Mouse (Mus musculus): ENCODE results near the gene Slc13a3. TPM values are rescaled to one million over a fixed set of nuclear protein-coding genes. Genes with fewer than 3 reads are reported as not detected.
A peak's percentile ranks its signal among the peaks of the same experiment; 100 is the strongest.

The Slc13a3 gene
- total and polyA plus RNA-seq, 3 experiments, result 0.11 TPM; not detected in 2

DNA sequence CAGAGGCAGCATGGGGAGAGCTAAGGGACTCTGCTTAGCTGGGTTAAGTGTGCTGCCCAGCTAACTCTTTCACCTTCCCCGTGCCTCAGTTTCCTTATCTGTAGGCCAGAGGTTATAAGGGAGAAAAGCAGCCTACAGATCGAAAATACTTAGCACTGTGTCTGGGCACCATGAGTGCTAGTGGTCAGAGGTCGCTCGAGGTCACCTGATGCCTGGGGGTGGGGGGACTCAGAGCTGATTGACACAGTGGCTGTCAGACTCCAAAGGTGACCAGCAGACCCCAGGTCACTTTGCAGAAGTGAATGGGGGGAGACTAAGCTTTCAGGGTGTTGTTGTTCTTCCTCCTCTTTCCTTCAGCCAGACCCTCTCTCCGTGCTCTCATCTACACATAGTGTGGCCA is 58.7 kb downstream of the Slc13a3 start:
- Histone ChIP-seq H3K4me3 (ENCODE audit: low read depth, low read length) (no peak overlapping the region), H3K27me3 (ENCODE audit: insufficient read depth, low read length) (peaks cover 6% of the 10 kb centered on the region; the same call in 1 of the 2 replicates), H3K4me1 (ENCODE audit: insufficient read depth, low read depth, low read length) (no peaks in the 10 kb centered on the region), H3K36me3 (replicated peaks) (no peaks in the 10 kb centered on the region), H3K9me3 (replicated peaks) (no peaks in the 10 kb centered on the region)
- no peak for DNase-seq (ENCODE audit: low spot score)
- no peak for ATAC-seq (ENCODE audit: extremely low read depth, insufficient number of reproducible peaks, low FRiP score, poor library complexity, severe bottlenecking)
- TF ChIP-seq CTCF (IDR thresholded peaks at IDR 0.05; ENCODE audit: low read depth, low read length), result no peak
- no peak for TF ChIP-seq POLR2AphosphoS5 (IDR thresholded peaks at IDR 0.05; ENCODE audit: insufficient replicate concordance, low read depth, low read length)
- TF ChIP-seq GATA2 (IDR thresholded peaks at IDR 0.05; ENCODE audit: borderline replicate concordance, low read depth, low read length), result no peak

DNA sequence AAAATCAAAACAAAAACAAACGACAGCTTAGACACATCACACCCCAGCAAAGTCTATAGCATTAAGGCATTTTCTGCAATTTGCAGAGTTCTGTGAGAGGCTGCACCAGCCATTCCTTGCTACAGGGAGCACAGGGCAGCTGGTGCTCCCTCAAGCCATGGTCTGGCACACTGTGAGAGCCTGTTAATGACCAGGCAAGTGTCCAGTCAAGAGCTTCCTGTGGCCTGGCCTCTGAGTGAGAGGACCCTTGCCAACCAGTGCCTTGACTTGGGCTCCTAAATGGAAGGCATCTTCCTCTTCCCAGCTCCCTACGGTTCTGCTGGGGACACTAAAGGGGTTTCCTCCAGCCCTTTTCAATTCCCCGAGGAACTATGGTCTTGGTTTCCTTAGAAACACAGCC is 59.1 kb downstream of the Slc13a3 start:
- H3K36me3 ChIP-seq (replicated peaks), result no peaks in the 10 kb centered on the region
- no peaks in the 10 kb centered on the region for H3K9me3 ChIP-seq (replicated peaks)
- no peaks in the 10 kb centered on the region for H3K4me1 ChIP-seq (ENCODE audit: insufficient read depth, low read depth, low read length)
- H3K4me3 ChIP-seq (ENCODE audit: low read depth, low read length), result no peak overlapping the region
- DNase-seq (ENCODE audit: low spot score), result no peak
- ATAC-seq (ENCODE audit: extremely low read depth, insufficient number of reproducible peaks, low FRiP score, poor library complexity, severe bottlenecking), result no peak
- H3K27me3 ChIP-seq (ENCODE audit: insufficient read depth, low read length), result peaks cover 6% of the 10 kb centered on the region; the same call in 1 of the 2 replicates
- TF ChIP-seq POLR2AphosphoS5 (IDR thresholded peaks at IDR 0.05; ENCODE audit: insufficient replicate concordance, low read depth, low read length) (no peak), GATA1 (IDR thresholded peaks at IDR 0.05; ENCODE audit: borderline replicate concordance, low read length) (no peak)

DNA sequence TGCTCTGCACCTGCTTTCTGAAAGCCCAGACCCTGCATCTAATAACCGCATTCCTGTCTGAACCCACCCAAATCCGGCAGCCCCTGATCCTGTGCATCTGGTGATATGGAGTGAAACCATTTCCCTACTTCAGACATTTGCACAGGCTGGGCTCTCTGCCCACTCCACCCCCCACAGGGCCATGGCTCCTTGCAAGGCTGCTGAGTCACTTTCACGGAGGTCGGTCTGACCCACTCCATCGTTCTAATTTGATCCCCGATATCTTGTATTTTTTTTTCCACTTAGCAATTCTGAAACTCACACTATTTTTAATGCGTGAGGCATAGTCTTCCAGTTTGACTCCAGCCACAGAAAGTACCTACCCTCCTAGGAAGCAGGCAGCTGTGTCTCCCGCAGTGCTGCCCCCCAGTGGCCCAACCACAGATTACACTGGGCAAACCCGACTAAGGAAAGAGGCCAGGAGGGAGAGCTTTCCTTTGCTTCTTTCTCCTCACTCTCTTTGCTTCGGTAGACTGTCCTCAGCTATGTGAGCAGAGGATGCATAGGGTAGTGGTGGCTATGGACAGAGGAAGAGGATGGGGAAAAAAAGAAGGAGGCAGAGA is 65.2 kb downstream of the Slc13a3 start:
- Histone ChIP-seq H3K36me3 (replicated peaks) (no peaks in the 10 kb centered on the region), H3K27me3 (ENCODE audit: insufficient read depth, low read length) (peaks cover 4% of the 10 kb centered on the region; the same call in 1 of the 2 replicates), H3K4me1 (ENCODE audit: insufficient read depth, low read depth, low read length) (no peaks in the 10 kb centered on the region; the same call in 1 of the 2 replicates), H3K9me3 (replicated peaks) (no peaks in the 10 kb centered on the region), H3K4me3 (ENCODE audit: low read depth, low read length) (no peak overlapping the region)
- ATAC-seq (ENCODE audit: extremely low read depth, insufficient number of reproducible peaks, low FRiP score, poor library complexity, severe bottlenecking) (no peak; the same call in 1 of the 2 replicates), DNase-seq (ENCODE audit: low spot score) (peak; percentile 23)
- no peak for TF ChIP-seq POLR2AphosphoS5 (IDR thresholded peaks at IDR 0.05; ENCODE audit: insufficient replicate concordance, low read depth, low read length)
- peak; percentile 25; the same call in 1 of the 2 replicates for TF ChIP-seq CTCF (IDR thresholded peaks at IDR 0.05; ENCODE audit: low read depth, low read length)

DNA sequence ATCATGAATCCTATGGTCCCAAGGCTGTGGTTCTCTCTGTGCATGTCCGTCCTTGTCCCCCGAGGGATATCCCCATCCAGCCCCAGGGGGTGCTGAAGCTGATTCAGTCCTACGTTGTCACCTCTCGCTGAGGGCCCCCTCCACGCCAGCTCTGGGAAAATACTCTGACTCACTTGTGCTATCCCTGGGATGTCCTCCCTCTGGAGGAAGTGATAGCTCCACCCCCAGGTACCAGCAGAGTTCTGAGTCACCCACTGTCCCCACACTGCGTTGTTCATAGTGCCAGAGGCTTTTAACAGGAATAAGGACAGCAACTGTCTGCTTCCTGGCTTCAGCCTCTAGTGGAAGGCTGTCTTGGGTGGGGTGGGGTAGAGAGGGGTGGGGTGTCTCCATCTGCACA is 67.7 kb downstream of the Slc13a3 start:
- Histone ChIP-seq H3K4me3 (ENCODE audit: low read depth, low read length) (no peak overlapping the region), H3K36me3 (replicated peaks) (no peaks in the 10 kb centered on the region), H3K27me3 (ENCODE audit: insufficient read depth, low read length) (no peaks in the 10 kb centered on the region; the same call in 1 of the 2 replicates), H3K4me1 (ENCODE audit: insufficient read depth, low read depth, low read length) (no peaks in the 10 kb centered on the region; the same call in 1 of the 2 replicates), H3K9me3 (replicated peaks) (no peaks in the 10 kb centered on the region)
- no peak for TF ChIP-seq POLR2AphosphoS5 (IDR thresholded peaks at IDR 0.05; ENCODE audit: insufficient replicate concordance, low read depth, low read length)
- TF ChIP-seq CTCF (IDR thresholded peaks at IDR 0.05; ENCODE audit: low read depth, low read length), result no peak
- no peak for TF ChIP-seq GATA2 (IDR thresholded peaks at IDR 0.05; ENCODE audit: borderline replicate concordance, low read depth, low read length)
- no peak for TF ChIP-seq GATA1 (IDR thresholded peaks at IDR 0.05; ENCODE audit: borderline replicate concordance, low read length)
- TF ChIP-seq TAL1 (conservative IDR thresholded peaks at IDR 0.05; ENCODE audit: low read depth, low read length), result no peak
- ATAC-seq (ENCODE audit: extremely low read depth, insufficient number of reproducible peaks, low FRiP score, poor library complexity, severe bottlenecking), result no peak
- no peak for DNase-seq (ENCODE audit: low spot score)

DNA sequence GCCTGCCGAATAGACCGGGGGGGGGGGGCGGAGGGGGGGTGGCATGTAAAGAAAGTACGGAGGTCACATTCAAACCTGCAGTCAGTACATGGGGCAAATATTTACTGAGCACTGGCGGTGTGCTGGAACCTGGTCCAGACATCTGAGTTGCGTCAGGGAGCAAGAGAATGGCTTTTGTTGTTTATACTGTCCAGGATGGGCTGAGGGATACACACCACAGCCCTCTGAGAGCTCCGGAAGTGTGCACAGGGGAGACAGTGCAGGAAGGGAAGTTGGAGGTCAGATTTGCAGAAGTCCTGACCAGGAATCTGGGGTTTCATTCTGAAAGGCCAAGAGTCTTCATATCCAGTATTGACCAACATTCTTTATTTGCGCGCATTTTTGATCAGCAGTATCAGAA is 68.1 kb downstream of the Slc13a3 start:
- no peaks in the 10 kb centered on the region; the same call in 1 of the 2 replicates for H3K4me1 ChIP-seq (ENCODE audit: insufficient read depth, low read depth, low read length)

DNA sequence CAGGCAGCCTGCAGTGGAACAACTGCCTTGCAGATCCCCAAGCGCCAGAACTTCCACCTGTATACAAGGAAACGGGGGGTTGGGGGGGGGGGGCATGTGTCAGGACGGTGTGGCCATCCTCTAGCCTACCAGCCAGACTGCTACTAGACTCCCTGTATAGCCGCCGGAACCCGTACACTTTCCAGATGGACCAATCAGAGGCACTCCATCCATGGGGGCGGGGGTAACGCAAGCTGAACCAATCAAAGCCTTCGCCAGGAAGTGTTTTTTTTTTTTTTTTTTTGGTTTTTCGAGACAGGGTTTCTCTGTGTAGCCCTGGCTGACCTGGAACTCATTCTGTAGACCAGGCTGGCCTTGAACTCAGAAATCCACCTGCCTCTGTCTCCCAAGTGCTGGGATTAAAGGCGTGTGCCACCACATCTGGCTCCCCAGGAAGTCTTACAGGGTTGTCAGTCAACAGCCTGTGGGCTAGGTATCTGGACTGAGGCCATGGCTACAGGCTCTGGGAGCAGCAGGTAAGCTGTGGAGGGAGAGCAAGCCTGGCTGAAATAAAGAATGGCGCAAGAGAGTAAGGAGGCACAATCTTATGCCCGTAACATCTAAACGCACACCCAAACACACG is 74.8 kb downstream of the Slc13a3 start:
- H3K9me3 ChIP-seq (replicated peaks), result peaks cover 21% of the 10 kb centered on the region
- H3K36me3 ChIP-seq (replicated peaks), result no peaks in the 10 kb centered on the region
- no peaks in the 10 kb centered on the region for H3K27me3 ChIP-seq (ENCODE audit: insufficient read depth, low read length)
- TF ChIP-seq POLR2AphosphoS5 (IDR thresholded peaks at IDR 0.05; ENCODE audit: insufficient replicate concordance, low read depth, low read length) (no peak), GATA1 (IDR thresholded peaks at IDR 0.05; ENCODE audit: borderline replicate concordance, low read length) (no peak), CTCF (IDR thresholded peaks at IDR 0.05; ENCODE audit: low read depth, low read length) (no peak), TAL1 (conservative IDR thresholded peaks at IDR 0.05; ENCODE audit: low read depth, low read length) (no peak), GATA2 (IDR thresholded peaks at IDR 0.05; ENCODE audit: borderline replicate concordance, low read depth, low read length) (no peak)
- ATAC-seq (ENCODE audit: extremely low read depth, insufficient number of reproducible peaks, low FRiP score, poor library complexity, severe bottlenecking), result no peak
- no peak overlapping the region for H3K4me3 ChIP-seq (ENCODE audit: low read depth, low read length)
- no peak for DNase-seq (ENCODE audit: low spot score)
- H3K4me1 ChIP-seq (ENCODE audit: insufficient read depth, low read depth, low read length), result no peaks in the 10 kb centered on the region

More for the DNA sequence above, 68.1 kb downstream of the Slc13a3 start:
- ATAC-seq (ENCODE audit: extremely low read depth, insufficient number of reproducible peaks, low FRiP score, poor library complexity, severe bottlenecking) (no peak), DNase-seq (ENCODE audit: low spot score) (no peak)
- no peaks in the 10 kb centered on the region for H3K9me3 ChIP-seq (replicated peaks)
- H3K27me3 ChIP-seq (ENCODE audit: insufficient read depth, low read length), result no peaks in the 10 kb centered on the region; the same call in 1 of the 2 replicates
- H3K36me3 ChIP-seq (replicated peaks), result no peaks in the 10 kb centered on the region
- no peak for TF ChIP-seq GATA1 (IDR thresholded peaks at IDR 0.05; ENCODE audit: borderline replicate concordance, low read length)
- no peak for TF ChIP-seq CTCF (IDR thresholded peaks at IDR 0.05; ENCODE audit: low read depth, low read length)
- TF ChIP-seq TAL1 (conservative IDR thresholded peaks at IDR 0.05; ENCODE audit: low read depth, low read length), result no peak
- no peak for TF ChIP-seq GATA2 (IDR thresholded peaks at IDR 0.05; ENCODE audit: borderline replicate concordance, low read depth, low read length)
- no peak for TF ChIP-seq POLR2AphosphoS5 (IDR thresholded peaks at IDR 0.05; ENCODE audit: insufficient replicate concordance, low read depth, low read length)
- H3K4me3 ChIP-seq (ENCODE audit: low read depth, low read length), result no peak overlapping the region

Measured in G1E (cell line).